Mouse (Mus musculus) testis, adult 2 months (tissue): ENCODE data around the gene Gm10282.

Source experiments
- CTCF ChIP-seq: fragments of 200-500 bp; IDR thresholded peaks from 2 replicates; pipeline ENCODE4 v1.5.1; 2012; ENCODE audit warnings: low read depth, mild to moderate bottlenecking, inconsistent platforms, low read length, moderate library complexity; ENCODE audit not compliant: control insufficient read depth, insufficient read depth, insufficient replicate concordance
- POLR2A ChIP-seq: fragments of 200-500 bp; IDR thresholded peaks from 2 replicates; pipeline ENCODE4 v1.6.1; 2012; ENCODE audit warnings: low read depth, mild to moderate bottlenecking, inconsistent platforms, low read length, moderate library complexity; ENCODE audit not compliant: control insufficient read depth

- TF ChIP-seq CTCF (no peak), POLR2A (no peak)
Observed at GRCm38 (mm10) chr8:72300654-72301400, 4.2 kb downstream of the Gm10282 start.
